Mouse (Mus musculus): ENCODE results near the gene Ugt1a9.
"Not testable (repeated sequence)": the region's sequence is repeated elsewhere in the genome, so short reads cannot be mapped to it uniquely, and the experiment has no call there.

DNA sequence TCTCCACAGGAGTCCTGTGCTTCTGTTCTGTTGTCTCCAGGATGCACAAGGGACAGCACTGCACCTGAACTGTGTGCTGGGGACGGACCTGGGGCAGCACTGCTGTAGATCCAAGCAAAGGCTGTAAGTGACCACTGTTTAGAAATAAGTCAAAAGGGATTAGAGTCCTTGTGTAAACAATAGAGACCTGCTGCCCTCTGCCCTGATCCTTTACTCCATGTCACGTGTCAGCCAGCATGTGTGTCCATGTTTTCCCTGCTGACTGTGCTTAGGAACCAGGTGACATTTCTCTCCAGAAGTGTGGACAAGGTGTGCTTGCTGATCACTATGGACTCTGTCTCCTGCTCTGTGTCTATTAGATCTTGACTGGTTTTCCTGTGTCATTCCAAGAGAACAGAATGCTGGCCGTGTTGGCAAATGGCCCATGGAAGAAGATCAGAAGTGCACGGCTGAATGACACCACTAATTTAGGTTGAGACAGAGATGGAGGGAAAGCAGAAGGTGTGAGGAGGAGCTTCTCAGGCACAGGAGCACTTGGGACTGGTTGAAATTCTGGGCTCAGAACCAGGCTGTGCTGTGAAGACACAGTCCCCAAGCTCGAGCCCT lies 25.7 kb upstream of the Ugt1a9 start:
- not testable (repeated sequence) for TF ChIP-seq POLR2A (IDR thresholded peaks at IDR 0.05; ENCODE audit: borderline replicate concordance, extremely low read depth, insufficient read depth, insufficient read length, poor library complexity, severe bottlenecking); CTCF (IDR thresholded peaks at IDR 0.05; ENCODE audit: borderline replicate concordance, extremely low read depth, insufficient read depth, insufficient read length)

Data from brain, embryonic 14.5 days (tissue).